Mouse (Mus musculus): Measurements from ENCODE around the gene Rpe65. TPM values are rescaled to one million over a fixed set of nuclear protein-coding genes. Genes with fewer than 3 reads are reported as not detected.

Gene Rpe65
- not detected in 2 replicates for polyA plus RNA-seq (2015; fragmentation: Nextera tagmentation; extraction: Ambion mirVana)

DNA sequence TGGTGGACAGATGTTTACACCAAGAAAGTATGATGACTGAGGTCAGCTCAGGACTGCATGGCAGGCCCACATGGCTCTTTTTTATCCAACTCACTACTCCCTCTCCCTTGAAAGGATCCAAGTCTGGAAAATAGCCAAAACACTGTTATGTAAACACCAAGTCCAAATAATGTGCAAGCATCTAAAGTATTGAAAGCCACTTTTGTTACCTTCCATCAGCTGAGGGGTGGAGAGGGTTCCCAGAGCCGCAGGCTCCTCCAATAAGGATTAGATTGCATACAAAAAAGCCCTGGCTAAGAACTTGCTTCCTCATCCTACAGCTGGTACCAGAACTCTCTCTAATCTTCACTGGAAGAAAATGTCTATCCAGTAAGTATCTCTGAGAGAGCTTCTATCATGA, at the start of gene Rpe65:
Gene Rpe65, plus strand, starts transcription at position 301 of the 400 bp plus-strand sequence.
- Histone ChIP-seq H3K9ac (replicated peaks; ENCODE audit: low read depth) (no peak within 1 kb of the TSS), H3K9me3 (ENCODE audit: low read length) (no peaks in the 10 kb centered on the region), H3K4me1 (ENCODE audit: insufficient read depth, low read depth, low read length) (no peaks in the 10 kb centered on the region), H3K4me3 (ENCODE audit: low read depth, low read length) (no peak within 1 kb of the TSS), H3K4me2 (replicated peaks; ENCODE audit: low read depth, low read length) (no peak within 1 kb of the TSS), H3K27ac (ENCODE audit: low read length) (no peak within 1 kb of the TSS), H3K36me3 (ENCODE audit: insufficient read depth, low read length) (no peaks in the 10 kb centered on the region), H3K27me3 (replicated peaks; ENCODE audit: insufficient read depth, low read length) (no peaks in the 10 kb centered on the region)
- TF ChIP-seq EP300 (IDR thresholded peaks at IDR 0.05) = no peak
- no peak for TF ChIP-seq CTCF (IDR thresholded peaks at IDR 0.05)
- DNase-seq (ENCODE audit: low spot score) (no peak), ATAC-seq (no peak)
- 44% methylated on average over 1 of the region's 1 CpGs for whole genome bisulfite sequencing

DNA sequence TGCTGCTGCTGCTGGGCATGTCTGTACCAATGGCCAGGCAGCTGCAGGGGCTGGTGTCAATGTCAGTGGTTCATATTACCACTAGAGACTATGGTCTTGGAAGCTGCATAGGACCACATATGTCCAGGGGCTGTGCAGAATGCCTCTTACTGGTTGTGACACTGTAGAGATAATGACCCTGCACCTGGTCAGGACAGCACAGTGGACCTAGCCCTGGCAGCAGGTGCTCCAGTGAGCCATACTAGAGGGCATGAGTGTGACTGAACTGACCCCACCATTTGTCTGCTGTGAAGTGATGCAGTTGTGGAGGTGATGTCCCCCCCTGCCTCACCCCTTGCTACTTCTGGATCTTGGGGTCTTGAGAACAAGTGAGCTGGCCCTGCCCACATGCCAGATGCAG, 48.8 kb upstream of the Rpe65 start:
- Histone ChIP-seq H3K27ac (ENCODE audit: low read length) (no peak overlapping the region), H3K9ac (replicated peaks; ENCODE audit: low read depth) (no peak overlapping the region), H3K27me3 (replicated peaks; ENCODE audit: insufficient read depth, low read length) (no peaks in the 10 kb centered on the region), H3K4me1 (ENCODE audit: insufficient read depth, low read depth, low read length) (no peaks in the 10 kb centered on the region), H3K36me3 (ENCODE audit: insufficient read depth, low read length) (no peaks in the 10 kb centered on the region), H3K9me3 (ENCODE audit: low read length) (no peaks in the 10 kb centered on the region), H3K4me3 (ENCODE audit: low read depth, low read length) (no peak overlapping the region), H3K4me2 (replicated peaks; ENCODE audit: low read depth, low read length) (no peak overlapping the region)
- DNase-seq (ENCODE audit: low spot score) (no peak), ATAC-seq (no peak)
- TF ChIP-seq EP300 (IDR thresholded peaks at IDR 0.05) = no peak
- TF ChIP-seq CTCF (IDR thresholded peaks at IDR 0.05) = no peak

DNA sequence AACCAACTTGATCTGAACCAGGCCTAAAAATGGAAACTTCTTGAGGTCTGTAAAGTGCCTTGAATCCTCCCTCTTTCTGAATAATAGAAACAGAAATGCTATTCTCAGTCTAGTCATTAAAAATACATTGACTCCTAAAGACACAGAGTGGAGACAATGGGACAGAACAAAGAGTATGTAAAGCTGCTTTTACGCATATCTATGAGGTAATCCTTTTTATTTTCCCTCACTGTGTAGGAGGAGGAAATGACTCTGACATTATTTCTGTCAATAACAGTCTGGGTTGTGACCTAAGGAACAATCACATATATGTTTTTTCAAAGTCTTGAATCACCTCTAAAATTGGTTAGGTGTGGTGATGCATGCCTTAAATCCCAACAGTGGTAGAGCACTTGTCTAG, 16.0 kb downstream of the Rpe65 start:
- Histone ChIP-seq H3K4me2 (replicated peaks; ENCODE audit: low read depth, low read length) (no peak overlapping the region), H3K27me3 (replicated peaks; ENCODE audit: insufficient read depth, low read length) (no peaks in the 10 kb centered on the region), H3K9ac (replicated peaks; ENCODE audit: low read depth) (no peak overlapping the region), H3K4me3 (ENCODE audit: low read depth, low read length) (no peak overlapping the region), H3K27ac (ENCODE audit: low read length) (no peak overlapping the region), H3K9me3 (ENCODE audit: low read length) (no peaks in the 10 kb centered on the region), H3K4me1 (ENCODE audit: insufficient read depth, low read depth, low read length) (no peaks in the 10 kb centered on the region), H3K36me3 (ENCODE audit: insufficient read depth, low read length) (no peaks in the 10 kb centered on the region)
- TF ChIP-seq CTCF (IDR thresholded peaks at IDR 0.05) (no peak), EP300 (IDR thresholded peaks at IDR 0.05) (no peak)
- WGBS = 74% methylated on average over 1 of the region's 1 CpGs
- DNase-seq (ENCODE audit: low spot score) (no peak), ATAC-seq (no peak)

GRCm38 (mm10) chr3:159621026-159621425, 22.1 kb downstream of the Rpe65 start:
- Histone ChIP-seq H3K4me1 (ENCODE audit: insufficient read depth, low read depth, low read length) (no peaks in the 10 kb centered on the region), H3K27me3 (replicated peaks; ENCODE audit: insufficient read depth, low read length) (no peaks in the 10 kb centered on the region), H3K9ac (replicated peaks; ENCODE audit: low read depth) (no peak overlapping the region), H3K9me3 (ENCODE audit: low read length) (no peaks in the 10 kb centered on the region), H3K36me3 (ENCODE audit: insufficient read depth, low read length) (no peaks in the 10 kb centered on the region), H3K27ac (ENCODE audit: low read length) (no peak overlapping the region), H3K4me3 (ENCODE audit: low read depth, low read length) (no peak overlapping the region), H3K4me2 (replicated peaks; ENCODE audit: low read depth, low read length) (no peak overlapping the region)
- ATAC-seq (no peak), DNase-seq (ENCODE audit: low spot score) (no peak)
- 45% methylated on average over 1 of the region's 1 CpGs for WGBS
- TF ChIP-seq CTCF (IDR thresholded peaks at IDR 0.05) (no peak), EP300 (IDR thresholded peaks at IDR 0.05) (no peak)

- Histone ChIP-seq H3K36me3 (ENCODE audit: insufficient read depth, low read length) (no peaks in the 10 kb centered on the region), H3K27me3 (replicated peaks; ENCODE audit: insufficient read depth, low read length) (no peaks in the 10 kb centered on the region), H3K9me3 (ENCODE audit: low read length) (no peaks in the 10 kb centered on the region), H3K4me2 (replicated peaks; ENCODE audit: low read depth, low read length) (no peak overlapping the region), H3K27ac (ENCODE audit: low read length) (no peak overlapping the region), H3K4me1 (ENCODE audit: insufficient read depth, low read depth, low read length) (no peaks in the 10 kb centered on the region), H3K4me3 (ENCODE audit: low read depth, low read length) (no peak overlapping the region), H3K9ac (replicated peaks; ENCODE audit: low read depth) (no peak overlapping the region)
- DNase-seq (ENCODE audit: low spot score) (no peak), ATAC-seq (no peak)
- WGBS = 68% methylated on average over 1 of the region's 1 CpGs
- TF ChIP-seq EP300 (IDR thresholded peaks at IDR 0.05) = no peak
- TF ChIP-seq CTCF (IDR thresholded peaks at IDR 0.05) = no peak
These were observed 25.0 kb downstream of the Rpe65 start for GRCm38 (mm10) chr3:159624010-159624409.

- H3K9ac ChIP-seq (replicated peaks; ENCODE audit: low read depth) = no peak overlapping the region
- no peaks in the 10 kb centered on the region for H3K36me3 ChIP-seq (ENCODE audit: insufficient read depth, low read length)
- H3K9me3 ChIP-seq (ENCODE audit: low read length) = no peaks in the 10 kb centered on the region
- ATAC-seq (no peak), DNase-seq (ENCODE audit: low spot score) (no peak)
- TF ChIP-seq EP300 (IDR thresholded peaks at IDR 0.05) (no peak), CTCF (IDR thresholded peaks at IDR 0.05) (no peak)
- H3K4me3 ChIP-seq (ENCODE audit: low read depth, low read length) = no peak overlapping the region
- no peaks in the 10 kb centered on the region for H3K27me3 ChIP-seq (replicated peaks; ENCODE audit: insufficient read depth, low read length)
- 58% methylated on average over 1 of the region's 1 CpGs for WGBS
- H3K4me1 ChIP-seq (ENCODE audit: insufficient read depth, low read depth, low read length) = no peaks in the 10 kb centered on the region
- no peak overlapping the region for H3K4me2 ChIP-seq (replicated peaks; ENCODE audit: low read depth, low read length)
- H3K27ac ChIP-seq (ENCODE audit: low read length) = no peak overlapping the region
These were observed 61.8 kb downstream of the Rpe65 start for GRCm38 (mm10) chr3:159660741-159661140.

DNA sequence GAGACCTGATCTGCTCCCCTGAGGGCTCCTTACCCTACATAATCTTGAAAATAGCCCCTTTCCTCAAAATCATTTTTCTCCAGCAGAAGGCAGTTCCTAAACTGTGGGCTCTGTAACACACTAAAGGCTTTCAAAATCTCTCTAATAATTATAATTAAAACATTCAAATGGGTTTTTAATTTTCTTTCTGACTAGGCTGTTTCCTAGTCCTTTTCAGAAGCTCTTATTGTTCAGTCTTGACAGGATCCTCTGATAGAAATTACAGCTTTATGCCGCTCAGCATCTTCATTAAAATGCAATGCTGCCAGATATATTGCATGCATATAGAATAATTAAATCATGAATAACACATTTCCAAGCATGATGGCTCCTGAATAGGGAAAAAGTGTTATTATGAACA, 64.4 kb downstream of the Rpe65 start:
- Histone ChIP-seq H3K9me3 (ENCODE audit: low read length) (no peaks in the 10 kb centered on the region), H3K4me1 (ENCODE audit: insufficient read depth, low read depth, low read length) (no peaks in the 10 kb centered on the region), H3K4me2 (replicated peaks; ENCODE audit: low read depth, low read length) (no peak overlapping the region), H3K4me3 (ENCODE audit: low read depth, low read length) (no peak overlapping the region), H3K36me3 (ENCODE audit: insufficient read depth, low read length) (no peaks in the 10 kb centered on the region), H3K9ac (replicated peaks; ENCODE audit: low read depth) (no peak overlapping the region), H3K27me3 (replicated peaks; ENCODE audit: insufficient read depth, low read length) (no peaks in the 10 kb centered on the region), H3K27ac (ENCODE audit: low read length) (no peak overlapping the region)
- WGBS = 96% methylated on average over 1 of the region's 1 CpGs
- no peak for TF ChIP-seq CTCF (IDR thresholded peaks at IDR 0.05)
- TF ChIP-seq EP300 (IDR thresholded peaks at IDR 0.05) = no peak
- ATAC-seq (no peak), DNase-seq (ENCODE audit: low spot score) (no peak)

Other genes with a start within 250 kb of the Rpe65 start
- 1.5 and 3.0 TPM in 2 replicates for gene Depdc1a, start 103.7 kb upstream of the Rpe65 start, polyA plus RNA-seq (2015; fragmentation: Nextera tagmentation; extraction: Ambion mirVana)
- gene Wls, start 240.5 kb downstream of the Rpe65 start, polyA plus RNA-seq (2015; fragmentation: Nextera tagmentation; extraction: Ambion mirVana) = 172 and 193 TPM in 2 replicates

All from lung, postnatal 0 days (tissue).